Mouse (Mus musculus) cortical plate, adult 2 months (tissue): ENCODE results near the gene Mbd4. TPM values are rescaled to one million over a fixed set of nuclear protein-coding genes. Genes with fewer than 3 reads are reported as not detected.
"Not testable (repeated sequence)": the region's sequence is repeated elsewhere in the genome, so short reads cannot be mapped to it uniquely, and the experiment has no call there.

Experiments
- H3K27ac ChIP-seq: fragments of 200-500 bp; 2 replicates; pipeline ENCODE4 v1.5.1; 2012; ENCODE audit warnings: low read length, control low read depth, inconsistent platforms; ENCODE audit not compliant: insufficient read depth
- H3K4me1 ChIP-seq: fragments of 200-500 bp; 2 replicates; pipeline ENCODE4 v1.6.1; 2011; ENCODE audit warnings: low read length; ENCODE audit not compliant: control insufficient read depth, insufficient read depth
- H3K4me3 ChIP-seq: fragments of 200-500 bp; 2 replicates; pipeline ENCODE4 v1.5.1; 2011; ENCODE audit warnings: mild to moderate bottlenecking, low read length, control low read depth; ENCODE audit not compliant: insufficient read depth
- CTCF ChIP-seq: fragments of 200-500 bp; IDR thresholded peaks from 2 replicates; pipeline ENCODE4 v1.5.1; 2011; ENCODE audit warnings: mild to moderate bottlenecking, control low read depth, low read length; ENCODE audit not compliant: insufficient read depth; ENCODE audit errors: extremely low read depth
- POLR2A ChIP-seq: fragments of 200-500 bp; IDR thresholded peaks from 2 replicates; pipeline ENCODE4 v1.6.1; 2011; ENCODE audit warnings: mild to moderate bottlenecking, low read length, control low read depth; ENCODE audit not compliant: insufficient read depth; ENCODE audit errors: extremely low read depth
- polyA plus RNA-seq: library from polyadenylated mRNA; depleted of rRNA; stranded (reverse); fragments of >200 nt; gene quantifications from 2 replicates; pipeline ENCODE4 v1.2.3, GENCODE M21; 2012

Mbd4 gene
- polyA plus RNA-seq, 1 experiment, result 9.5 TPM

GRCm38 (mm10) chr6:115846640-115847411 lies 6.3 kb downstream of the Mbd4 start:
- TF ChIP-seq CTCF (peak; percentile 57), POLR2A (no peak)
- H3K27ac ChIP-seq, result no peak overlapping the region
- H3K4me1 ChIP-seq, result no peaks in the 10 kb centered on the region; the same call in 1 of the 2 replicates
- no peak overlapping the region for H3K4me3 ChIP-seq

- no peak overlapping the region for H3K27ac ChIP-seq
- no peak overlapping the region for H3K4me3 ChIP-seq
- no peak for TF ChIP-seq POLR2A
- no peak for TF ChIP-seq CTCF
- no peaks in the 10 kb centered on the region; the same call in 1 of the 2 replicates for H3K4me1 ChIP-seq
These were observed 8.2 kb downstream of the Mbd4 start for GRCm38 (mm10) chr6:115845006-115845405.

GRCm38 (mm10) chr6:115838745-115839144 lies 14.4 kb downstream of the Mbd4 start:
- TF ChIP-seq POLR2A (no peak), CTCF (no peak)
- no peak overlapping the region for H3K27ac ChIP-seq
- no peaks in the 10 kb centered on the region for H3K4me1 ChIP-seq
- H3K4me3 ChIP-seq, result no peak overlapping the region

- H3K4me1 ChIP-seq, result no peaks in the 10 kb centered on the region
- H3K27ac ChIP-seq, result no peak within 1 kb of the TSS
- TF ChIP-seq CTCF (no peak), POLR2A (peak; percentile 41; the same call in 1 of the 2 replicates)
- peak within 1 kb of the TSS; percentile 26 for H3K4me3 ChIP-seq
These were observed 15.0 kb downstream of the Mbd4 start, which contains the start of gene Efcab12 for GRCm38 (mm10) chr6:115838161-115838597. Gene Efcab12 (minus strand): TSS chr6:115838412.

- no peaks in the 10 kb centered on the region for H3K4me1 ChIP-seq
- H3K4me3 ChIP-seq, result no peak overlapping the region
- TF ChIP-seq CTCF (no peak), POLR2A (no peak)
- H3K27ac ChIP-seq, result no peak overlapping the region
These were observed 19.3 kb downstream of the Mbd4 start for GRCm38 (mm10) chr6:115833861-115834260.

GRCm38 (mm10) chr6:115832152-115832850 lies 20.9 kb downstream of the Mbd4 start:
- TF ChIP-seq CTCF, result no peak
- TF ChIP-seq POLR2A, result no peak
- Histone ChIP-seq H3K4me3 (no peak overlapping the region), H3K27ac (no peak overlapping the region), H3K4me1 (no peaks in the 10 kb centered on the region)

- H3K4me1 ChIP-seq, result no peaks in the 10 kb centered on the region
- TF ChIP-seq POLR2A (no peak), CTCF (no peak)
- no peak overlapping the region for H3K4me3 ChIP-seq
- H3K27ac ChIP-seq, result no peak overlapping the region
These were observed 22.2 kb downstream of the Mbd4 start for GRCm38 (mm10) chr6:115830779-115831601.

GRCm38 (mm10) chr6:115823850-115824464 lies 29.2 kb downstream of the Mbd4 start:
- H3K27ac ChIP-seq, H3K4me3 ChIP-seq, H3K4me1 ChIP-seq: not testable (repeated sequence)
- TF ChIP-seq CTCF, result peak; percentile 51; the same call in 1 of the 2 replicates
